Mouse (Mus musculus): ENCODE results near the gene Eef2. TPM values are rescaled to one million over a fixed set of nuclear protein-coding genes. Genes with fewer than 3 reads are reported as not detected.
A peak's percentile ranks its signal among the peaks of the same experiment; 100 is the strongest.

The Eef2 gene
- 440 and 450 TPM in 2 replicates for polyA plus RNA-seq (2016; fragmentation: Nextera tagmentation; extraction: Ambion mirVana)

- Histone ChIP-seq H3K9me3 (replicated peaks) (no peaks in the 10 kb centered on the region), H3K27me3 (replicated peaks) (no peaks in the 10 kb centered on the region), H3K27ac (peak within 1 kb of the TSS; percentile 91), H3K4me1 (peaks cover 80% of the 10 kb centered on the region), H3K4me3 (peak within 1 kb of the TSS; percentile 89), H3K4me2 (peak within 1 kb of the TSS; percentile 93), H3K36me3 (peaks cover 46% of the 10 kb centered on the region), H3K9ac (peak within 1 kb of the TSS; percentile 93)
- ATAC-seq: peak; percentile 80
- under 1% methylated on average over 77 of the region's 77 CpGs for WGBS (ENCODE audit: insufficient replicate concordance)
These were observed at the start of gene Eef2 for GRCm38 (mm10) chr10:81176466-81177271. TSS of gene Eef2 (plus strand) at chr10:81176631.

GRCm38 (mm10) chr10:81134181-81134587 is 42.2 kb upstream of the Eef2 start:
- peak; percentile 9 for ATAC-seq
- Histone ChIP-seq H3K27me3 (replicated peaks) (no peaks in the 10 kb centered on the region), H3K4me2 (peak overlapping the region; percentile 94), H3K4me1 (peaks cover 51% of the 10 kb centered on the region), H3K9ac (peak overlapping the region; percentile 99), H3K27ac (peak overlapping the region; percentile 99), H3K36me3 (peaks cover 9% of the 10 kb centered on the region), H3K4me3 (peak overlapping the region; percentile 99), H3K9me3 (replicated peaks) (no peaks in the 10 kb centered on the region)
- WGBS (ENCODE audit: insufficient replicate concordance): 3% methylated on average over 16 of the region's 16 CpGs

GRCm38 (mm10) chr10:81134966-81135681 is 41.3 kb upstream of the Eef2 start, which contains the start of gene Zbtb7a:
TSS of gene Zbtb7a (plus strand) at chr10:81135220.
- Histone ChIP-seq H3K4me2 (peak within 1 kb of the TSS; percentile 94), H3K36me3 (peaks cover 18% of the 10 kb centered on the region), H3K4me3 (peak within 1 kb of the TSS; percentile 99), H3K9ac (peak within 1 kb of the TSS; percentile 99), H3K4me1 (peaks cover 51% of the 10 kb centered on the region), H3K9me3 (replicated peaks) (no peaks in the 10 kb centered on the region), H3K27me3 (replicated peaks) (no peaks in the 10 kb centered on the region), H3K27ac (peak within 1 kb of the TSS; percentile 99)
- 3% methylated on average over 41 of the region's 41 CpGs for WGBS (ENCODE audit: insufficient replicate concordance)
- ATAC-seq: 0 out of 2 replicates have a peak, but pooled peaks have one; percentile 3

GRCm38 (mm10) chr10:81135831-81136705 is 40.4 kb upstream of the Eef2 start:
- peaks cover 56% of the 10 kb centered on the region for H3K4me1 ChIP-seq
- H3K9me3 ChIP-seq (replicated peaks): no peaks in the 10 kb centered on the region
- H3K36me3 ChIP-seq: peaks cover 27% of the 10 kb centered on the region
- peak; percentile 77 for ATAC-seq
- peak overlapping the region; percentile 94 for H3K4me2 ChIP-seq
- peak overlapping the region; percentile 99 for H3K4me3 ChIP-seq
- H3K27ac ChIP-seq: peak overlapping the region; percentile 99
- no peaks in the 10 kb centered on the region for H3K27me3 ChIP-seq (replicated peaks)
- peak overlapping the region; percentile 99 for H3K9ac ChIP-seq
- WGBS (ENCODE audit: insufficient replicate concordance): 1% methylated on average over 71 of the region's 86 CpGs

GRCm38 (mm10) chr10:81136706-81137231 is 39.7 kb upstream of the Eef2 start:
- H3K9ac ChIP-seq: peak overlapping the region; percentile 99
- peaks cover 34% of the 10 kb centered on the region for H3K36me3 ChIP-seq
- peaks cover 63% of the 10 kb centered on the region for H3K4me1 ChIP-seq
- 1% methylated on average over 45 of the region's 50 CpGs for WGBS (ENCODE audit: insufficient replicate concordance)
- H3K27ac ChIP-seq: peak overlapping the region; percentile 99
- peak overlapping the region; percentile 94 for H3K4me2 ChIP-seq
- peak overlapping the region; percentile 99 for H3K4me3 ChIP-seq
- no peaks in the 10 kb centered on the region for H3K27me3 ChIP-seq (replicated peaks)
- H3K9me3 ChIP-seq (replicated peaks): no peaks in the 10 kb centered on the region
- ATAC-seq: no peak

GRCm38 (mm10) chr10:81137252-81138130 is 38.9 kb upstream of the Eef2 start:
- Histone ChIP-seq H3K4me1 (peaks cover 70% of the 10 kb centered on the region), H3K27me3 (replicated peaks) (no peaks in the 10 kb centered on the region), H3K27ac (peak overlapping the region; percentile 99), H3K36me3 (peaks cover 42% of the 10 kb centered on the region), H3K4me2 (peak overlapping the region; percentile 99), H3K9me3 (replicated peaks) (no peaks in the 10 kb centered on the region), H3K4me3 (peak overlapping the region; percentile 99), H3K9ac (peak overlapping the region; percentile 99)
- peak; percentile 78 for ATAC-seq
- WGBS (ENCODE audit: insufficient replicate concordance): 2% methylated on average over 68 of the region's 89 CpGs

GRCm38 (mm10) chr10:81138131-81138782 is 38.2 kb upstream of the Eef2 start:
- Histone ChIP-seq H3K36me3 (peaks cover 49% of the 10 kb centered on the region), H3K9ac (peak overlapping the region; percentile 95), H3K4me2 (peak overlapping the region; percentile 99), H3K4me1 (peaks cover 75% of the 10 kb centered on the region), H3K27ac (peak overlapping the region; percentile 89), H3K9me3 (replicated peaks) (no peaks in the 10 kb centered on the region), H3K27me3 (replicated peaks) (no peaks in the 10 kb centered on the region), H3K4me3 (peak overlapping the region; percentile 99)
- WGBS (ENCODE audit: insufficient replicate concordance): 2% methylated on average over 22 of the region's 24 CpGs
- ATAC-seq: no peak

- Histone ChIP-seq H3K27me3 (replicated peaks) (no peaks in the 10 kb centered on the region), H3K4me2 (peak overlapping the region; percentile 99), H3K9me3 (replicated peaks) (no peaks in the 10 kb centered on the region), H3K27ac (peak overlapping the region; percentile 89), H3K4me3 (peak overlapping the region; percentile 99), H3K4me1 (peaks cover 74% of the 10 kb centered on the region), H3K9ac (peak overlapping the region; percentile 95), H3K36me3 (peaks cover 57% of the 10 kb centered on the region)
- 52% methylated on average over 11 of the region's 11 CpGs for WGBS (ENCODE audit: insufficient replicate concordance)
- no peak for ATAC-seq
These were observed 37.5 kb upstream of the Eef2 start for GRCm38 (mm10) chr10:81138821-81139528.

GRCm38 (mm10) chr10:81139529-81139846 is 36.9 kb upstream of the Eef2 start:
- peaks cover 62% of the 10 kb centered on the region for H3K36me3 ChIP-seq
- peak overlapping the region; percentile 99 for H3K4me3 ChIP-seq
- no peak for ATAC-seq
- peak overlapping the region; percentile 89 for H3K27ac ChIP-seq
- peak overlapping the region; percentile 99 for H3K4me2 ChIP-seq
- peaks cover 73% of the 10 kb centered on the region for H3K4me1 ChIP-seq
- WGBS (ENCODE audit: insufficient replicate concordance): 49% methylated on average over 4 of the region's 4 CpGs
- H3K9me3 ChIP-seq (replicated peaks): no peaks in the 10 kb centered on the region
- no peaks in the 10 kb centered on the region for H3K27me3 ChIP-seq (replicated peaks)
- peak overlapping the region; percentile 95 for H3K9ac ChIP-seq

- 33% methylated on average over 8 of the region's 8 CpGs for WGBS (ENCODE audit: insufficient replicate concordance)
- Histone ChIP-seq H3K4me2 (peak overlapping the region; percentile 99), H3K4me3 (peak overlapping the region; percentile 99), H3K4me1 (peaks cover 73% of the 10 kb centered on the region), H3K9ac (peak overlapping the region; percentile 95), H3K27ac (peak overlapping the region; percentile 89), H3K27me3 (replicated peaks) (no peaks in the 10 kb centered on the region), H3K9me3 (replicated peaks) (no peaks in the 10 kb centered on the region), H3K36me3 (peaks cover 67% of the 10 kb centered on the region)
- ATAC-seq: no peak
These were observed 36.4 kb upstream of the Eef2 start for GRCm38 (mm10) chr10:81140005-81140404.

Measured in liver, embryonic 12.5 days (tissue).